13 mouse cellular contexts compared by ENCODE assay signal in the genomic region with DNA sequence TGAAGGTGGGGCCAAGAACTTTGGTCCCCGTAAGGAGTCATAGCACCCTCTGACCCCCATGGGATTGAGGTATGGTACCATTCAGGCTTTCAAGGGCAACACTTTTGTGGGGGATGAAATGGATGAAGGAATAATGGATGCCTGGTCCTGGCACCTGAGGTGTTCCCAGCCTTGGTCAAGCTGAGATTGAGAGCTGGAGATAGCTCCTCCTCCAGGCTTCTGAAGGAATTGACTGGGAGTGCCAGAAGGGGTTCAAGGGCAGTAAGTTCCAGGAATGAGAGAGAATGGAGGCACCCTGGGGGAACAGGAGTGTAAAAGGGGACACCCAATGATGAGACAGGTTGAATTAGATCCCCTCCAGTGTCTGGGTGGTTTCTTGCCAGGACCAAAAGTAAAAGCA. TPM values are rescaled to one million over a fixed set of nuclear protein-coding genes. Genes with fewer than 3 reads are reported as not detected.
DNase-seq lines count a peak whose midpoint lies in the region; ATAC-seq and TF ChIP-seq lines count a peak whose summit lies in the region.
"Had no signal": no experiment of that assay in that cellular context is flagged by ENCODE, and none has a peak within 500 bp of the region (broad histone marks: within the 10 kb centered on the region; RNA-seq: fewer than 3 reads in every experiment).

No protein-coding gene starts in this region.

- intact Hi-C loops in gastrocnemius, adult 2 months (cut with DNase I) = no loop called here
- intact Hi-C loops in gastrocnemius, postnatal 14 days (cut with DNase I; ENCODE audit: low total_unique reads) = no loop called here

- peaks cover 11% of the 10 kb centered on the region; the same call in 1 of the 2 replicates for H3K27me3 ChIP-seq in lung, postnatal 0 days (replicated peaks; ENCODE audit: insufficient read depth, low read length)
- H3K27me3 ChIP-seq in forebrain, embryonic 16.5 days (replicated peaks; ENCODE audit: control insufficient read depth, insufficient read depth, low read length) = no peaks in the 10 kb centered on the region
- peaks cover 59% of the 10 kb centered on the region for H3K27me3 ChIP-seq in neural tube, embryonic 13.5 days
- peaks cover 99% of the 10 kb centered on the region for H3K27me3 ChIP-seq in liver, embryonic 12.5 days (replicated peaks)
- H3K27me3 ChIP-seq in liver, postnatal 0 days (ENCODE audit: insufficient read depth, low read length) = peaks cover 77% of the 10 kb centered on the region

- no peak overlapping the region for H3K27ac ChIP-seq in gastrocnemius, adult 2 months
- H3K27ac ChIP-seq in lung, postnatal 0 days (ENCODE audit: low read length) = no peak overlapping the region
- H3K27ac ChIP-seq in forebrain, embryonic 16.5 days (ENCODE audit: low read length) = peak overlapping the region; percentile 94
- no peak overlapping the region for H3K27ac ChIP-seq in neural tube, embryonic 13.5 days (replicated peaks)
- H3K27ac ChIP-seq in liver, embryonic 12.5 days = no peak overlapping the region
- no peak overlapping the region for H3K27ac ChIP-seq in liver, postnatal 0 days (ENCODE audit: low read depth)

- H3K4me2 ChIP-seq in lung, postnatal 0 days (replicated peaks; ENCODE audit: low read depth, low read length) = no peak overlapping the region
- H3K4me2 ChIP-seq in forebrain, embryonic 16.5 days (ENCODE audit: low read length) = peak overlapping the region; percentile 88
- H3K4me2 ChIP-seq in neural tube, embryonic 13.5 days = peak overlapping the region; percentile 97
- H3K4me2 ChIP-seq in liver, embryonic 12.5 days = no peak overlapping the region
- H3K4me2 ChIP-seq in liver, postnatal 0 days (ENCODE audit: low read depth, low read length) = no peak overlapping the region

- no peak overlapping the region for H3K9ac ChIP-seq in lung, postnatal 0 days (replicated peaks; ENCODE audit: low read depth)
- no peak overlapping the region; the same call in 1 of the 2 replicates for H3K9ac ChIP-seq in forebrain, embryonic 16.5 days (replicated peaks; ENCODE audit: low read depth, low read length)
- 0 out of 2 replicates have a peak overlapping the region, but pooled peaks have one; percentile 67 for H3K9ac ChIP-seq in neural tube, embryonic 13.5 days
- H3K9ac ChIP-seq in liver, embryonic 12.5 days = no peak overlapping the region
- H3K9ac ChIP-seq in liver, postnatal 0 days (replicated peaks) = no peak overlapping the region
- H3K9ac ChIP-seq: heart, embryonic 12.5 days had no signal

- H3K9me3 ChIP-seq in lung, postnatal 0 days (ENCODE audit: low read length) = no peaks in the 10 kb centered on the region
- no peaks in the 10 kb centered on the region for H3K9me3 ChIP-seq in forebrain, embryonic 16.5 days (ENCODE audit: control insufficient read depth, low read length)
- H3K9me3 ChIP-seq in neural tube, embryonic 13.5 days = no peaks in the 10 kb centered on the region
- no peaks in the 10 kb centered on the region for H3K9me3 ChIP-seq in liver, embryonic 12.5 days (replicated peaks)
- no peaks in the 10 kb centered on the region for H3K9me3 ChIP-seq in liver, postnatal 0 days (ENCODE audit: low read length)
- H3K9me3 ChIP-seq: heart, embryonic 12.5 days had no signal

- no peaks in the 10 kb centered on the region for H3K36me3 ChIP-seq in lung, postnatal 0 days (ENCODE audit: insufficient read depth, low read length)
- H3K36me3 ChIP-seq in forebrain, embryonic 16.5 days (ENCODE audit: control insufficient read depth, insufficient read depth) = no peaks in the 10 kb centered on the region
- no peaks in the 10 kb centered on the region for H3K36me3 ChIP-seq in neural tube, embryonic 13.5 days
- no peaks in the 10 kb centered on the region for H3K36me3 ChIP-seq in liver, embryonic 12.5 days
- H3K36me3 ChIP-seq in liver, postnatal 0 days (replicated peaks; ENCODE audit: insufficient read depth, low read length) = no peaks in the 10 kb centered on the region
- H3K36me3 ChIP-seq: heart, embryonic 12.5 days had no signal

- H3K4me1 ChIP-seq in lung, postnatal 0 days (ENCODE audit: insufficient read depth, low read depth, low read length) = peaks cover 10% of the 10 kb centered on the region; the same call in 1 of the 2 replicates
- H3K4me1 ChIP-seq in forebrain, embryonic 16.5 days (replicated peaks; ENCODE audit: control insufficient read depth, insufficient read depth, low read length) = peaks cover 70% of the 10 kb centered on the region
- peaks cover 83% of the 10 kb centered on the region for H3K4me1 ChIP-seq in neural tube, embryonic 13.5 days (replicated peaks)
- H3K4me1 ChIP-seq in liver, embryonic 12.5 days = peaks cover 30% of the 10 kb centered on the region
- H3K4me1 ChIP-seq in liver, postnatal 0 days (ENCODE audit: insufficient read depth) = peaks cover 14% of the 10 kb centered on the region; the same call in 1 of the 2 replicates

- H3K4me3 ChIP-seq in gastrocnemius, adult 2 months = no peak overlapping the region
- H3K4me3 ChIP-seq in lung, postnatal 0 days (ENCODE audit: low read depth, low read length) = no peak overlapping the region
- H3K4me3 ChIP-seq in forebrain, embryonic 16.5 days (replicated peaks; ENCODE audit: low read length) = peak overlapping the region; percentile 72
- peak overlapping the region; percentile 79 for H3K4me3 ChIP-seq in neural tube, embryonic 13.5 days
- H3K4me3 ChIP-seq in liver, embryonic 12.5 days = no peak overlapping the region
- H3K4me3 ChIP-seq in liver, postnatal 0 days (ENCODE audit: low read depth, low read length) = no peak overlapping the region
- H3K4me3 ChIP-seq: heart, embryonic 12.5 days had no signal

- WGBS in lung, postnatal 0 days = 76% methylated on average over 1 of the region's 1 CpGs
- 63% methylated on average over 1 of the region's 1 CpGs for WGBS in forebrain, embryonic 16.5 days
- WGBS in neural tube, embryonic 13.5 days = 65% methylated on average over 1 of the region's 1 CpGs
- WGBS in liver, embryonic 12.5 days (ENCODE audit: insufficient replicate concordance) = 59% methylated on average over 1 of the region's 1 CpGs
- WGBS in liver, postnatal 0 days (ENCODE audit: insufficient replicate concordance) = 84% methylated on average over 1 of the region's 1 CpGs

- no peak for TF ChIP-seq EP300 in lung, postnatal 0 days (IDR thresholded peaks at IDR 0.05)
- no peak for TF ChIP-seq EP300 in liver, postnatal 0 days (IDR thresholded peaks at IDR 0.05; ENCODE audit: low read depth)

- no peak for DNase-seq in gastrocnemius, adult 2 months
- DNase-seq in gastrocnemius, postnatal 14 days = no peak
- DNase-seq in lung, postnatal 0 days (ENCODE audit: low spot score) = no peak
- DNase-seq in lung, postnatal 36 days = no peak
- no peak for DNase-seq in liver, postnatal 0 days
- DNase-seq: cerebellum, adult 8-10 months; kidney, adult 11 months had no signal

- peak; percentile 20; the same call in 1 of the 2 replicates for TF ChIP-seq CTCF in gastrocnemius, adult 2 months (IDR thresholded peaks at IDR 0.05)
- peak; percentile 22; the same call in 1 of the 2 replicates for TF ChIP-seq CTCF in lung, postnatal 0 days (IDR thresholded peaks at IDR 0.05)
- TF ChIP-seq CTCF in liver, postnatal 0 days (IDR thresholded peaks at IDR 0.05; ENCODE audit: low read depth) = no peak

- no peak for ATAC-seq in lung, postnatal 0 days
- no peak for ATAC-seq in forebrain, embryonic 16.5 days
- ATAC-seq in neural tube, embryonic 13.5 days (ENCODE audit: low read depth) = no peak
- no peak for ATAC-seq in liver, embryonic 12.5 days
- no peak for ATAC-seq in liver, postnatal 0 days

RNA-seq across cellular contexts. Expression of gene Foxo6, which starts 3.0 kb away (rescaled TPM):
- total RNA-seq in gastrocnemius, adult 2 months (2021) = 10 to 100 TPM in 1 of 2 experiments, 1 to 10 TPM in 1; 4.3 to 10.0 TPM
- 10 to 100 TPM in 1 of 2 experiments, 1 to 10 TPM in 1; 6.7 to 11.6 TPM for total RNA-seq in gastrocnemius, postnatal 14 days (2021)
- 0.13 and 0.26 TPM in 2 replicates for polyA plus RNA-seq in lung, postnatal 0 days (2015; fragmentation: Nextera tagmentation; extraction: Ambion mirVana)
- polyA plus RNA-seq in forebrain, embryonic 16.5 days (2015; fragmentation: Nextera tagmentation; extraction: Ambion mirVana) = 3.6 and 3.7 TPM in 2 replicates
- polyA plus RNA-seq in neural tube, embryonic 13.5 days (2015; fragmentation: Nextera tagmentation; extraction: Ambion mirVana) = 0.62 and 1.0 TPM in 2 replicates
- not detected in 2 replicates for polyA plus RNA-seq in liver, embryonic 12.5 days (2016; fragmentation: Nextera tagmentation; extraction: Ambion mirVana)
- polyA plus RNA-seq in liver, postnatal 0 days (2015; fragmentation: Nextera tagmentation; extraction: Ambion mirVana) = not detected in 2 replicates
- total RNA-seq: liver, adult 2 months; neutrophil, adult 5-6 weeks had no signal

Comparison
In these comparisons a context has a peak if more than half of its experiments do, and no peak if none do; other contexts are left out.
1. H3K4me3 ChIP-seq: peak in forebrain, embryonic 16.5 days (single experiment) and neural tube, embryonic 13.5 days (single experiment); none in gastrocnemius, adult 2 months (single experiment), lung, postnatal 0 days (single experiment), liver, embryonic 12.5 days (single experiment) and liver, postnatal 0 days (single experiment).
2. H3K4me2 ChIP-seq: peak in forebrain, embryonic 16.5 days (single experiment) and neural tube, embryonic 13.5 days (single experiment); none in lung, postnatal 0 days (single experiment), liver, embryonic 12.5 days (single experiment) and liver, postnatal 0 days (single experiment).